Mouse (Mus musculus): Measurements from ENCODE around the gene Slc26a8. TPM values are rescaled to one million over a fixed set of nuclear protein-coding genes. Genes with fewer than 3 reads are reported as not detected.

The Slc26a8 gene
- total and polyA plus RNA-seq, 3 experiments = 0.58 to 1.6 TPM; not detected in 1

DNA sequence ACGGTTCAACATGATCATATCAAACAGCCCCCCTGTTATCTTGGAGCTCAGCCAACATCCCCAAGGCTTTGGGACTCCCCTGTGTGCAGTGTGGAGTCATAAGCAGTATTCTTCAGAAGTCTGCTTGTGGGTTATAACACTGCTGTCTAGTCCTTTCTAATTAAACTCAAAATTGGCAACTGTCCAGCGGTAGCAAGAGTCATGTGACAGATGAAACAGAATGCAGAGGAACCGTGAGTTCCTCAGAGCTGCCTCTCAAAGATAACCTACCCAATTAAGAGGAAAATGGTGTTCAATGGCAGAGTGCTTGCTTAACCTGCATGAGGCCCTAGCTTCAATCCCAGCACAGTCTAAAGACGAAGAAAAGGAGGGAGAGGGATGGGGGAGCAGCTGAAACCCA lies 32.1 kb downstream of the Slc26a8 start:
- peak overlapping the region; percentile 48 for H3K9ac ChIP-seq (ENCODE audit: control insufficient read depth, low read depth, low read length, poor library complexity, severe bottlenecking)
- peak; percentile 95 for DNase-seq (ENCODE audit: low read depth, low spot score)
- H3K9me3 ChIP-seq (replicated peaks; ENCODE audit: insufficient read depth, low read length) = no peaks in the 10 kb centered on the region
- peak overlapping the region; percentile 79 for H3K27ac ChIP-seq (ENCODE audit: control insufficient read depth, low read depth, low read length)
- H3K4me1 ChIP-seq (ENCODE audit: control insufficient read depth in 1 of 2, insufficient read depth in 2 of 2, low read length in 2 of 2) = peaks cover 6 to 17% of the 10 kb centered on the region in 2 experiments
- H3K27me3 ChIP-seq (ENCODE audit: control insufficient read depth in 1 of 2, insufficient read depth in 2 of 2, low read length in 2 of 2) = no peaks in the 10 kb centered on the region
- peaks cover 0 to 6% of the 10 kb centered on the region in 2 experiments; a peak in 2 of 4 replicates for H3K36me3 ChIP-seq (ENCODE audit: control insufficient read depth in 1 of 2, insufficient read depth in 2 of 2, low read length in 2 of 2)
- no peaks in the 10 kb centered on the region; the same call in 1 of the 2 replicates for H3K79me2 ChIP-seq (ENCODE audit: control insufficient read depth, insufficient read depth, low read length, poor library complexity)
- H3K4me3 ChIP-seq (ENCODE audit: control insufficient read depth in 1 of 2, insufficient read depth in 1 of 2, low read depth in 2 of 2, low read length in 2 of 2) = peak overlapping the region; percentile 21 to 30
- TF ChIP-seq RAD21 (IDR thresholded peaks at IDR 0.05; ENCODE audit: low read depth, low read length) = no peak
- TF ChIP-seq HCFC1 (IDR thresholded peaks at IDR 0.05; ENCODE audit: low read depth, low read length) = 0 out of 2 replicates have a peak, but pooled peaks have one; percentile 11
- TF ChIP-seq ETS1 (IDR thresholded peaks at IDR 0.05; ENCODE audit: low read depth, low read length) = peak; percentile 69
- no peak for TF ChIP-seq ELF1 (IDR thresholded peaks at IDR 0.05; ENCODE audit: low read depth, low read length)
- TF ChIP-seq JUND (IDR thresholded peaks at IDR 0.05; ENCODE audit: low read depth, low read length) = no peak
- no peak for TF ChIP-seq POLR2A (IDR thresholded peaks at IDR 0.05; ENCODE audit: control insufficient read depth in 1 of 2, insufficient read depth in 1 of 2, low read depth in 1 of 2, low read length in 2 of 2, poor library complexity in 1 of 2)
- no peak for TF ChIP-seq ZMIZ1 (IDR thresholded peaks at IDR 0.05; ENCODE audit: low read depth, low read length)
- TF ChIP-seq MXI1 (IDR thresholded peaks at IDR 0.05; ENCODE audit: low read depth, low read length) = no peak
- TF ChIP-seq ZC3H11A (IDR thresholded peaks at IDR 0.05; ENCODE audit: low read depth, low read length) = no peak
- peak; percentile 30; the same call in 1 of the 2 replicates for TF ChIP-seq RCOR1 (IDR thresholded peaks at IDR 0.05; ENCODE audit: low read depth, low read length)
- no peak for TF ChIP-seq E2F4 (IDR thresholded peaks at IDR 0.05; ENCODE audit: borderline replicate concordance, low read depth, low read length)
- TF ChIP-seq USF1 (IDR thresholded peaks at IDR 0.05; ENCODE audit: low read depth, low read length) = peak; percentile 96
- no peak for TF ChIP-seq POLR2AphosphoS2 (IDR thresholded peaks at IDR 0.05; ENCODE audit: low read length)
- TF ChIP-seq BHLHE40 (IDR thresholded peaks at IDR 0.05; ENCODE audit: borderline replicate concordance, low read depth, low read length) = peak; percentile 91
- no peak for TF ChIP-seq NELFE (IDR thresholded peaks at IDR 0.05; ENCODE audit: low read depth, low read length)
- no peak for TF ChIP-seq KAT2A (conservative IDR thresholded peaks at IDR 0.05; ENCODE audit: low read depth, low read length)
- no peak for TF ChIP-seq ZKSCAN1 (IDR thresholded peaks at IDR 0.05; ENCODE audit: low read depth, low read length)
- no peak for TF ChIP-seq TBP (IDR thresholded peaks at IDR 0.05; ENCODE audit: low read depth, low read length)
- peak; percentile 60 to 64 for TF ChIP-seq EP300 (IDR thresholded peaks at IDR 0.05; ENCODE audit: low read depth in 1 of 2, low read length in 2 of 2)
- TF ChIP-seq GATA1 (IDR thresholded peaks at IDR 0.05; ENCODE audit: low read depth, low read length) = peak; percentile 15; the same call in 1 of the 2 replicates
- TF ChIP-seq CHD1 (IDR thresholded peaks at IDR 0.05; ENCODE audit: low read depth, low read length) = no peak
- TF ChIP-seq MAFK (IDR thresholded peaks at IDR 0.05; ENCODE audit: borderline replicate concordance, low read depth, low read length) = no peak
- TF ChIP-seq USF2 (IDR thresholded peaks at IDR 0.05; ENCODE audit: borderline replicate concordance in 1 of 2, insufficient read depth in 1 of 2, low read depth in 1 of 2, low read length in 2 of 2) = peak; percentile 39 to 81; a peak in 3 of 4 replicates
- TF ChIP-seq MYC (IDR thresholded peaks at IDR 0.05; ENCODE audit: low read depth, low read length) = no peak
- no peak for TF ChIP-seq CTCF (IDR thresholded peaks at IDR 0.05 in 2 of 3, conservative IDR thresholded peaks at IDR 0.05 in 1 of 3; ENCODE audit: control insufficient read depth in 1 of 3, insufficient read depth in 1 of 3, low read depth in 2 of 3, low read length in 3 of 3, poor library complexity in 1 of 3, severe bottlenecking in 1 of 3)
- TF ChIP-seq MAZ (IDR thresholded peaks at IDR 0.05; ENCODE audit: low read depth, low read length) = no peak
- no peak for TF ChIP-seq POLR2AphosphoS5 (IDR thresholded peaks at IDR 0.05; ENCODE audit: borderline replicate concordance, low read depth, low read length)
- peak; percentile 65 for TF ChIP-seq SIN3A (IDR thresholded peaks at IDR 0.05; ENCODE audit: low read length)
- TF ChIP-seq MYB (IDR thresholded peaks at IDR 0.05; ENCODE audit: low read depth, low read length) = no peak
- no peak for TF ChIP-seq UBTF (IDR thresholded peaks at IDR 0.05; ENCODE audit: borderline replicate concordance, insufficient read depth, low read depth, low read length)
- no peak for TF ChIP-seq NRF1 (IDR thresholded peaks at IDR 0.05; ENCODE audit: insufficient read depth, low read depth, low read length, poor library complexity, severe bottlenecking)
- no peak for TF ChIP-seq ZNF384 (IDR thresholded peaks at IDR 0.05; ENCODE audit: low read depth, low read length)
- TF ChIP-seq TCF12 (IDR thresholded peaks at IDR 0.05; ENCODE audit: low read depth, low read length) = peak; percentile 71
- peak; percentile 70 for TF ChIP-seq TAL1 (IDR thresholded peaks at IDR 0.05; ENCODE audit: low read length)
- TF ChIP-seq GABPA (IDR thresholded peaks at IDR 0.05; ENCODE audit: low read depth, low read length) = no peak
- TF ChIP-seq CHD2 (IDR thresholded peaks at IDR 0.05; ENCODE audit: low read length) = no peak
- no peak for TF ChIP-seq SMC3 (IDR thresholded peaks at IDR 0.05; ENCODE audit: low read depth, low read length)
- TF ChIP-seq MAX (IDR thresholded peaks at IDR 0.05; ENCODE audit: low read length) = peak; percentile 64

All from MEL (cell line).